Mouse (Mus musculus): ENCODE measurements around the gene Lrrk1. TPM values are rescaled to one million over a fixed set of nuclear protein-coding genes. Genes with fewer than 3 reads are reported as not detected.
"Not testable (repeated sequence)": the region's sequence is repeated elsewhere in the genome, so short reads cannot be mapped to it uniquely, and the experiment has no call there.

Gene Lrrk1
- polyA plus RNA-seq, 2 experiments from 2014 or later, result 2.3 to 5.7 TPM

GRCm38 (mm10) chr7:66219794-66220227 lies 168.3 kb downstream of the Lrrk1 start:
- ATAC-seq, result no peak

GRCm38 (mm10) chr7:66219028-66219793 lies 168.9 kb downstream of the Lrrk1 start:
- no peak for ATAC-seq

- ATAC-seq, result no peak
Measured at GRCm38 (mm10) chr7:66218193-66219014, 169.7 kb downstream of the Lrrk1 start.

DNA sequence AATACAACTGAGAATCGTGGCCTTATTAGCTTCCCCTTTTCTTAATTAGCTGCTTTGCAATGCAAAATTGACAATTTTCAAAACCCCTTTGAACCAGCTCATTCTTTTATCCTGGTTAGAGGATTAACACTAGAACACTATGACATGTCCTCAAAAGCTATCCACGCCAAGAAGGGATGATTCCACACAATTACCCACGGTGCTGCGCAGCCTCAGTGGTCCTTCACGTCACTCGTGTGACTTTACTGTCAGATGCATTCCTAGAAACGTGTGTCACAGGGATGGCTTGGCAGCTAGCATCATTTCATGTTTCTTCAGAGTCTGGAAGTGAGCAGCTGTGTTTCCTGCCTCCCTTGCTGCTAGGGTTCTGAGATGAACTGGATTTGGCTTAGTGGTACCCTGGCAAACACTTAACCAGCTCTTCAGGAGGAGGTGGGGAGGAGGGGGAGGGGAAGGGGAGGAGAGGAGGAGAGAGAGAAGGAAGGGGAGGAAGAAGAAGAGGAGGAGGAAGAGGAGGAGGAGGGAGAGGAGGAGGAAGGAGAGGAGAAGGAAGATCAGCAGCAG lies 170.5 kb downstream of the Lrrk1 start:
- ATAC-seq, result no peak

DNA sequence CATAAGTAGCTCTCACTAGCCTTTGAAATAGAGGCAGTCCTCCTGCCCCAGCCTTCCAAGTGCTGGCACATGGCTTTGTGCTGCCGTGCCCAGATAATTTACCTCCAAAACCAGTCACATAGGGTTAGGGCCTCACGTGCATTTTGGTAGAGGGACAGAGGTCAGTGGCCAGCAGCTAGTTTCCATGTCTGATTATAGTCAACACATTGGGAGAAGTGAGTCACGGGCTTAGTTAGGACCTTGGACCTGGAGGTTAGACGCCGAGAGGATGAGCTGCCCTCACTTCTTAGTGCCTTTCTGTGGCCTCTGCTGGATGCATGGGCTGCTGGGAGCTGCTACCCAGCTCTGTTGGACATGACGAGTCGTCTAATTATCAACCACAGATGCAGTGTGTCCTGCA lies 171.1 kb downstream of the Lrrk1 start:
- no peak for ATAC-seq

GRCm38 (mm10) chr7:66215911-66216310 lies 172.2 kb downstream of the Lrrk1 start:
- no peak for ATAC-seq

DNA sequence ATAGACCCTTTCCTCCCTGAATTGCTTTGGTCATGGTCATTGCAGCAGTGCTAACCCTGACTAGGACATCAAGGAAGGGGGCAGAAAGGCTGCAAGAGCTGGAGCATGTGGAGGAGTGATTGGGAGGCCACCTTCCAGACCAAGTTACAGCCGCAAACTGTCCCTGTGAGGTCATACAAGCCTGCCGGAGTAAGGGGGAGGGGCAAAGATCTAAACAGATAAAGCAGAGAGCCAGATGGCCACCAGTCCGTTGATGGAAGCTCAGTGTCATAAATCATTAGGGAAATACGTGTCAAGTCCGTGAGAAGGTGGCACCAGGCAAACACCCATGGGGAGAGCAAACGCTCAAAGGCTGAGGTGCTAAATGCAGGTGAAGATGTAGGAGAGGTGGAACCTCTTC lies 173.7 kb downstream of the Lrrk1 start:
- no peak for ATAC-seq

DNA sequence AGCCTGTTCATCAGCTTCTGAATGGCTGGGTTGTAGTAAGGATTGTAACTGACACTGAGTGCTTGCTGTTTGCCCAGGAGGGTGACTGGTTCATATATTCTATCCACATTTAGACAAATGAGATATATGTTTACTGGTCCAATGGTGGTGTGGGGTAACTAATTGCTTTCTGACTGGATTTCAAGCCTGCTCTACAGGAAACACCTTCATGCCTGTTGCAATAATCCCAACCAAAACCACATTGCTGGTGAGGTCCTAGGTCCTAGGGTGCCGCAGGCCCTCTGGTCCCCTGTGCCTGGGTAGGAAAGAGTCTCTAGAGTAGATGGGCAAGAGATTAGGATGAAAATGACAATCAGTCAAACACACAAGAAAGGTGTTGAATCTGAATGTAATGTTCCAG lies 175.3 kb downstream of the Lrrk1 start:
- no peak for ATAC-seq

- ATAC-seq, result peak; percentile 39
Measured at GRCm38 (mm10) chr7:66209920-66210319, 178.2 kb downstream of the Lrrk1 start.

DNA sequence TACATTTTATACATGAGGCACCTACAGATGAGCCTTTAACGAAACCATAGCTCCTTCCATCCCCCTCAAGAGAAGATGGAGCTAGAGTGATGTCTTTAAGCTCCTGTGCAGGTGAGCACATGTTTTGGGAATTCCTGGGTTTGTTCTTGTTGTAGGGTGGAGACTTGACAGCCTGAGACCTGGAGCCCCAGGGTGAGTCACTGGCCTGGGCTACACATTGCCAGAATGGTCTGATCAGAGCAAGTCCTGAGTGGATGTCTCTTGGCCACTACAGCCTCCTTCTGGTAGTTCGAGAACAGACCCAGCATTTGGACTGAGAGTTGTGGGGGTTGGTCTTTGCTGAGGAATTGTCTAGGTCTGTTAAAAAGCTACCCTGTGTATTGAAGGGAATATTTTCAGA lies 186.5 kb downstream of the Lrrk1 start:
- ATAC-seq, result no peak

DNA sequence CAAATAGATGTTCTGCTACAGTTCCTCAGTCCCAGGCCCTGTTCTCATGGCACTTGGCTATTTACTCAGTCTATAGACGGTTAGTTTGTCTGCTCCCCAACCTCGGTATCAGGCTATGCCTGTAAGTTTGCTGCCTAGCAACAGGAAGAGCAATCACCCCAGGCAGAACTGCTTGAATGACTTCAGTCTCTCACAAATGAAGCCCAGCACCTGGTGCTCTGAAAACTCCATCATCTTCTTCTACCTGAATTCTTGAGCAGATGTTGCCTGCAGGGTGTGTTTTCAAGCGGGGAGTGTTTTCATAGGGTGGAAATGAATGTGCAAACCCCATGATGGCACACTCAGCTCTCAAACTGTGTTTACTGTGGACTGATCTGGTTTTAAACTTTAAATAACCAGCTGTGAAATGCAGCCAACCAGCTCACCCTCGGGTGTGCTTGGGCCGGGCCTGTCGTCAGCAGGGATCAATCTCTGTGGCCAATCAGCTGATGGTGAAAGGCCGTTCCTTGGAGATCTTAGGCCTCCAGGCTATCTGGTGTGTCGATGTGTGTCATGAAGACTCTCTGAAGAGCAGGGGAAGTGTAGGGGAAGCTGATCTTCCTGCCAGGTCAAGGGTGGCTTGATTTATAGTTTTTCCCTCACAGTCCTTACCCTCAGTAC lies 187.2 kb downstream of the Lrrk1 start:
- ATAC-seq, result no peak

DNA sequence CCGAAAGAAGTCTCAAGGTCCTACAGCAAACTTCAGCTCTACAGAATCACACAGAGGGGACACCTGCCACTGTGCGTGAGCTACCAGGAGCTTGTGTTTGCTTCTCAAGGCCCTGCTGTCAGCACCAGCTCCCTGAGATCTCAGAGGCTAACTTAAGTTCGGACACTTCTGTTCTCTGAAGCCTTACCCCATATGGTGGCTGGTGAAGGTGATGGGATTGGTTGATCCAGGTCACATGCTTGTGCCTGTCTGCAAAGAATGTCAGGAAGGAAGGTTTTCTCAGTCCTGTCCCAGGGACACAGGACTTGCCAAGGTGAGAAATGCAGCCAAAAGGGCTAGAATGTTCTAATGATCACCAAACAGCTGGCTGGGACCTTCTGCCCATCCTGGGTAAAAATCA lies 187.8 kb downstream of the Lrrk1 start:
- no peak for ATAC-seq

DNA sequence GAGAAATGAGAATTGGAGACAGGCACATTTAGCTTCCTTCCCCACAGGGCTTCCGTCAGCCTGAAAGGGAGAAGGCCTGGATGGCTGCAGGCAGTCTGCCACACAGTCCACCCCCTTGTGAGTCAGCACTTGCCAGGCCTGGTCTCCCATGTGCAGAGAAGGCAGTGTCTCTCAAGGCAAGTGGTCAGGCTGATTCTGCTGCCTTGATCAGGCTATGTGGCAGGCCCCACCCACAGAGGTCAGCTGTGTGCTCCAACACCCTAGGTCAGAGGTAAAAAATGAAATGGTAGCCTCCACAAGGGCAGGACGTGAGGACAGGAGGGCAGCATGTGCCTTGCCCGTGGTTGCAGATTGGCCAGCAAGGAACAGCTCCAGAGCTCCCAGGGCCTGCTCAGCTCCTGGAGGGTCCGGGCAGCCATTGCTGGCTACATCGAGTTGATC lies 188.7 kb downstream of the Lrrk1 start:
- ATAC-seq, result no peak

- ATAC-seq, result no peak
Measured at GRCm38 (mm10) chr7:66198416-66198815, 189.7 kb downstream of the Lrrk1 start.

- ATAC-seq, result peak; percentile 53
Measured at GRCm38 (mm10) chr7:66196609-66197445, 191.3 kb downstream of the Lrrk1 start.

GRCm38 (mm10) chr7:66195881-66196280 lies 192.3 kb downstream of the Lrrk1 start:
- ATAC-seq, result no peak

GRCm38 (mm10) chr7:66194511-66194910 lies 193.6 kb downstream of the Lrrk1 start:
- ATAC-seq, result no peak

- ATAC-seq, result not testable (repeated sequence)
Measured at GRCm38 (mm10) chr7:66190385-66190784, 197.8 kb downstream of the Lrrk1 start.

- ATAC-seq, result no peak
Measured at GRCm38 (mm10) chr7:66187581-66188231, 200.4 kb downstream of the Lrrk1 start.

- peak; percentile 81 for ATAC-seq
Measured at GRCm38 (mm10) chr7:66185370-66185769, 202.8 kb downstream of the Lrrk1 start.

DNA sequence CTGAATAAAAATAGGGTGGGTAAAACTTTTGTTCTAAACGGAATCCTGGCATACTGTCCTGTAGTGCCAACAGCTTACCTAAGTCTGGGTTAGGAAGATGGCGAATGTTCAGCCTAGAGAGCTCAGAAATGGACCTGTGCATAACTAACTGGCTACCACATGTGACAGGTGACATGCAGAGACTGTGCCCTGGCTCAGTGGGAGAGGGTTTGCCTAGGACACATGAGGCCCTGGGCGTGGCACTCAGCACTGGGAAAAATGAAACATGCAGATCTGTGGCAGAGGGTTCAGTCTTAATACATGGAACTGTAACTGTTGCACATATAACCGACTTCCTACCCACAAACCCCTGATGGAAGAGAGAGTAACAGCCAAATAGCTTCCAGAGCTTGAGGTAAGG lies 204.1 kb downstream of the Lrrk1 start:
- no peak for ATAC-seq

Data from CD4-positive, CD25-positive, alpha-beta regulatory T cell, adult 4 months (primary cell).